Mouse (Mus musculus): ENCODE data around the gene Ifng.

Ifng gene

GRCm38 (mm10) chr10:118480793-118481192, 39.9 kb downstream of the Ifng start:
- no peak for DNase-seq

GRCm38 (mm10) chr10:118494109-118494508, 53.3 kb downstream of the Ifng start:
- DNase-seq = no peak

GRCm38 (mm10) chr10:118495362-118495761, 54.5 kb downstream of the Ifng start:
- no peak for DNase-seq
